Mouse (Mus musculus) olfactory bulb, adult 2 months (tissue): ENCODE data around the gene P2ry14.

ENCODE experiments used
- CTCF ChIP-seq: fragments of 200-500 bp; IDR thresholded peaks from 2 replicates; pipeline ENCODE4 v1.5.1; 2012; ENCODE audit warnings: low read depth, mild to moderate bottlenecking, low read length, moderate library complexity; ENCODE audit not compliant: insufficient read depth
- POLR2A ChIP-seq: fragments of 200-500 bp; IDR thresholded peaks from 2 replicates; pipeline ENCODE4 v1.6.1; 2012; ENCODE audit warnings: mild to moderate bottlenecking, low read depth, low read length, moderate library complexity; ENCODE audit not compliant: insufficient read depth

GRCm38 (mm10) chr3:59121067-59121730 lies 32.2 kb downstream of the P2ry14 start:
- no peak for TF ChIP-seq CTCF
- no peak for TF ChIP-seq POLR2A
